Mouse (Mus musculus) layer of hippocampus, adult 8-10 months (tissue): ENCODE data around the gene Atl2. TPM values are rescaled to one million over a fixed set of nuclear protein-coding genes. Genes with fewer than 3 reads are reported as not detected.

Experiments used
- DNase-seq, 2 experiments: peaks; one replicate each; pipeline ENCODE4 v3.0.0; 2022; ENCODE audit warnings: low spot score in 2 of 2
- total RNA-seq, 4 experiments: library from RNA; stranded (reverse); gene quantifications; 2 replicates each; pipeline ENCODE4 v1.2.4; 2022

The Atl2 gene
- total RNA-seq, 4 experiments from 2014 or later = 53.6 to 57.1 (median 55.0) TPM

DNA sequence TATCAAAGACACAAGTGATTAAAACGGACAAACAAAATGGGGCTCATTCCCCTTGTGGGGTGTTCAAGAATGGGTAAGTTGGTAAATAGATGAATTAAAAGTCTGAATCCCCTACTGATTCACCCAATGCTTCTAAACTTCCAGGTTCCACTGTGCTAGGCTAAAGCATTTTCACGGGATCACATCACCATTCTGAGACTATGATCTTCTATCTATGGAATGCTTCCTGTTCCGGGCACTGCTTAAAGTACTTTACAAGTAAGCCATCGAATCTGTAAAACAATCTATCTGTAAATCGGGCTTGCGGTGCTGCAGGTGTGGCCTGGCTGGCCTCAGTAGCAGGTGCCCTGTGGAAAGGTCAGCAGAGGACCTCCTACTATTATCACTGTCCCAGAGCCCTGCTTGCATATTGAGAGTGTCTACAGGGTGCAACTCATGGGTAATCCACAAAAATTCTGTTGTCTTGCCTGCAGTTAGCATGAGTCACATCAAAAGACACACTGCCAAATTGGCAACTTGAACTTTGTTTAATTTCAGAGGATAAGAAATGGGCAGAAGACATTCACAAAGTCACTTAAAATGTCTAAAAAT is 2.3 kb upstream of the Atl2 start:
- DNase-seq = no peak

DNA sequence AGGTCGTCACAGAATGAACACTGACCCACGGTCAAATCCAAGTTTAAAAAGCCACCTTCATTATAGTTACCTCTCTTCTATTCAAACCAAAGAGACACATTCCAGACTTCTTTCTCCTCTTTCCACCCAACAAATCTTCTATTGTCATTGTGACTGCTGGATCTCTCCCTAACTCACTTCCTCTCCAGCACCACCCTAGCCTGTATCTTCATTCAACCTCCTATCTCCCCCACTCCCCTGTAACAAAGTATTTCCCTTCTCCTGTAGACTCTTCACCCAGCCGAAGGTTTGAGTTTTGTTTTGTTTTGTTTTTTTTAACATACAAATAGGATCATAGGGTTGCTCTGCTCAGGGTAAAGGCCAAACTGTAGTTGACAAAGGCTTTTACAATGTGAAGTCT is 1.7 kb upstream of the Atl2 start:
- DNase-seq = no peak

DNA sequence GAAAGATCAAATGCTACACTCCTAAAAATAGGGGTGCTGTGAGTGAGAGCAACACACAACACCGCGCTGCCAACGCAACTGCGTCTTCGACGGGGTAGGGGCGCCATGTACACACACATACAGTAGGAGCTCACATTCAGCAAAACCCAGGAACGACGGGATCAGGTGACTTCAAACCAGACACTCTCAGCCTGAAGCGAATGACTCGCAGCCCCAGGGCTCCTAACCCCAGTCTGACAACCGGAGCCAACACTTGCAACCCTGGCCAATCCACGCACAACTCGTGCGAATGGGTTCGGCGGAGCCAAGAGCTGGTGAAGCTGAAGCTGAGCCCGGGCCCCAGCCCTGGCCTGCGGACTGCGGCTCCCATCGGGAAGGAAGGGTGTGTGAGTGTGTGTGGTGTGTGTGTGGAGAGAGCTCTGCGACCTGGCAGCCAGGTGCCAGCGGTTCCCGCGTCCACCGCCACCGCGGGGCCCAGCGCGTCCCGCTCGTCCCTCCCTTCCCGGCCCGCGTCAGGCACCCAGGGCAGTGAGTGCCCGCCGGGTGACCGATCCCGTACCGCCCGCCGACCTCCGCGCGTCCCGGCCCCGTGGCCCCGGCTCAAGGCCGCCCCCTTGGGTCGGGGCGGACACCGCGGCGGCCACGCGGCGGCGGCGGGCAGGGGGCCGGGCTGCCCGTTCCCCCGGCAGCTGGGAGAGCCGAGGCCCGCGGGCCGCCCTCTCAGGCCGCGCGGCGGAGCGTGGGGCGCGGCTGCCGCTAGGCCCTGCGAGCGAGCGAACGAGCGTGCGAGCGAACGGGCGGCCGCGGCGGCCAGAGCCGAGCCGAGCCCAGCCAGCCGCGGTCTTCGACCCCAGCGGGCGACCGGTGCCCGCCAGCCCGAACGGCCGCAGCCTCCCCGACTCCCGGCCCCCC is 696 bp downstream of the Atl2 start:
- DNase-seq = peak; percentile 51 to 59

DNA sequence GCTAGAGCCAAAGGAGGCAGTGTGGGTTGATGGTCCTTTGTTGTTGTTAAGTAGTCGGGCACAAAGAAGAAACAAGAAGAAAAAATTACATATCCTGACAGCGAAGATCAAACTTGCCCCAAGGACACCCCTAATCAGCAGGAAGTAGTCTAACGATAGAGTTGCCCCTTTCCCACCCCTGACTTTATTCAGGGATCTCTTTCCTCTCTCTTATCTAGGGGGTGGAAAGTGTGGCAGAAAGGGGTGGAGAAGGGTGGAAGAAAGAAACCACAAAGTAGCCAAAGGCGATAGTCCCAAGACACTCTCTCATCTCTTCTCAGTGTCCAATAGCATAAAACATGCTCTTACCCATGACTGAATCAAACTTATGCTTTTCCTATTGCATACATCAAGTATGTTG is 1.9 kb downstream of the Atl2 start:
- DNase-seq = no peak

DNA sequence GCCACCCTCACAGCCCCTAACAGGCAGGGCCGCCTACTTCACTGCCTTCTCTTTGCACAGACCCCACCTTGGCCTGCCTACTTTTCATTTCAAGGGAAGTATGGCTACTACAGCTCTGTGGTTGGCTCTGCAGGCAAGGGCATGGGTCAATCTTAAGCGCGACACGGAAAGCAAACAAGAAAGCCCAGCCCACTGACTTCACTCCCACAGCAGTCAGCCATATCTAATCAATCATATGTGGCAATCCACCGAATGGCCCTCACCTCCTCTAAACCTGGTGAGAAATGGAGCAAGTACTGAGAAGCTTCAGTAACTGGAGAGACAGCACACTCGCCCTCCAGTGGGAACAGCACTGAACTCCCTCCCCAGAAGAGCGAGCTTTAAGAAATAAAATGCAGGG is 4.0 kb downstream of the Atl2 start:
- no peak for DNase-seq

DNA sequence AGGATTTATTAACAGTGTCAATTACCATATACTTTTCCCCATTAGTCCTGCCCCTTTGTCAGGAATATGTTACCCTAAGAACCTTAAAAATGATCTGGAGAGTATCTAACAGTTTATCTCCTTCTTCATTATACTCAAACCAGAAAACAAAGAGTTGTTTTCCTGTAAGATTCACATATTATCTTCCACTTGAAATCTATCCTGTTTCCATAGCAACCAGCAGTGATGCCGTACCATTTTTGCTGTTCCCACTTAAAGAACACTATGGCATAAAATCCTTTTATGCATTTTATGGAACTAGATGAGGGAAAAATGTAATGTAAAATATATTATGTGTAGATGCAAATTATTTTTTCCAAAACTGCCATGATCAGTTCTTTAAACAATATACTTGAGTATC is 8.0 kb downstream of the Atl2 start:
- no peak for DNase-seq

DNA sequence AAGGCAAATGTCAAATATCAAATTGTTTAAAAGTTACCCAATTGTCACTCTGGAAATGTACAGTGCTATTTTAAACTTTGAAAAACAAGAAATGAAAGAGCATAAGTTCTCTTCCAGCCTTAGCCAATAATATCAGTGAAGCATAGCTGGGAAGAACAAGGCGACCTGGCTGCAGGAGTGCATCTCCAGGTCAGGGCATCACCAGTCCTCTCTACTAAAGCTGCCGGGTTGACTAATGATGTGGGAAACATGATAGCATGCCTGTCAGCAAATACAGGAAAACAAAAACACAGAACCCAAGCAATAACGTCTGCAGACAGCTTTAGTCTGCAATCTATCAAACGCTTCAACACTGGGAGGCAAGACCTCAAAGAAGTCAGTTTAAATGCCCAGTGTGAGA is 12.7 kb downstream of the Atl2 start:
- no peak for DNase-seq

DNA sequence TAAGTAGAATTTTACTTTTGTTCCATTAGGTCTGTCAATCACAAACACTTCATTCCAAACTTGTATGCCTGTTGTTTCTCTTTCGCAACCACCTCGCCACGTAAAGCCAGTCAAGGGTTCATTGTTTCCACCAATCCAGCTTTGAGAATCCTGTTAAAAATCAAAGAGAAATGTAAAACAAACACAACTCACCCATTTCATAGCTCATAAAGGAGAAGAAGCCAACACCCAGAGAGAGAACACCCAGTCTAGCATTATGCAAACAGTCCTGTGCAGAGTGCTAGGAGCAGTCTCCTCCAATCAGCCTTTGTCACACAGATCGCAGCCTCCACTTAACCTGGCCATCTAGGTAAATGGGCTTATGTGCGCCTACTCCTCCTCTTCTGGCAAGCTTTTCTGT is 30.9 kb downstream of the Atl2 start:
- DNase-seq = no peak

DNA sequence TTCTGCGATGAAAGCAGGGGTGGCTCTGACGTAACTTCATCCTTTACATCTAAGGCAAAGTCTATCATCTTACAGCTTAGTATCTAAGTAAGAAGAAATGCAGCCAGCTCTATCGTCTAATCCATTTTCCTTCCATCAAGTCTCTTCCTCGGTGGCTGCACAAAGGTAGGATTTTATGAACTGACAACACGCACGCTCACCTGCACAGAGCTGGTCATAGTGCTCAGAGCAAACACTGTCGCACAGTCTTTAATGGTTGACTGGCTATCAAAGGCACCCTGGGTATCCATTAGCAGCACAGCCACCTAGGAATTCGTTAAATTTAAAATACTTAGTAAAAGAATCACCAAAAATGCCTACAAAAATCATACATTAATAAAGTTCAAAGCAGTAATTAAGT is 31.4 kb downstream of the Atl2 start:
- no peak for DNase-seq

DNA sequence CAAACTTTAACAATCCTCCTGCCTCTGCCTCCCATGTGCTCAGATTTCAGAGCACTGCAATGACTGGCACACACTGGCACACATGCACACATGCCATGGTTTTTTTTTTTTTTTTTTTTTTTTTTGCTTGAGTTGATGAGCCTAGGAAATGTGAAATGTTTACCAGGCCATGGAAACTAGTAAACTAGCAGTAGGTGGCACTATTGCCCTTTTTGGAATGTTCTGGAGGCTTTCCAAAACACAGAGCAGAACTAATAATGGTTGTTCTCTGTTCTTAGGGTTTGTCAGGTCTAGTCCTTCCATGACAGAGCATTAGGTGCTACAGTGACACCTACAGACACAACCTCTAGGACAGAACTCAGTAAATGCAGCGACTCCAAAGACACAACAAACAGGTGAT is 33.9 kb downstream of the Atl2 start:
- no peak for DNase-seq

DNA sequence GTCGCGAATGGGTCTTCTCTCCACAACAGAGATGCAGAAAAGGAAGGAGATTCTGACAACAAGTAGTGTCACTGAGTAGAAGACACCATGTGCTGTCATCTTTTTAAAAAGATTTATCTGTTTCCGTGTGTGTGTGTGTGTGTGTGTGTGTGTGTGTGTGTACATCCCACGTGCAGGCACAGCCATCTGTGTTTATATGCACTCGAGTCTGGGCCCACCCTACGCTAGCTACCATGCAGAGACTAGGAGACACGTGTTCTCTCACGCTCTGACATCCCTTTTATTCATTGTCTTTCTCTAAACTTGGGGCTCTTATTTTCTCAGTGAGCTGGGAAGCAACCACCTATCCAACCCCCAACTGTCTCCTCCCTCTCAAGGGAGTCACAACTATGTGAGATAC is 40.4 kb downstream of the Atl2 start:
- peak; percentile 26 to 29 for DNase-seq

DNA sequence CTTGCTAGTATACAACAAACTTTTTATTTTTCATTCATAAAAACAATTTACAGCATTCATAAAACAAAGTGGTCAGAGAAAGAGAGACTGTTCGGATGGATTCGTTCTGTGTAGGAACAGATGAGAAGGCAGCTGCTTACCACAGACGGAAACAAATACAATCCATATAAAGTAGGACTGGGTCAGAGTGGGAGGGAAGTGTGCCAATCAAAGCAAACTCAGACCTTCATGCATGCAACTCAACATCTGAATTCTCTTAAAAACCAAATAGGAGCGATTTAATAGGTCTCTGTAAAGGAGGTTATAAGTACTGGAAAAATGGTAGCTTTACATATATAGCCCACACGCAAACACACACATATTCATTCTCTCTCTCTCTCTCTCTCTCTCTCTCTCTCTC is 47.5 kb downstream of the Atl2 start:
- DNase-seq = no peak

DNA sequence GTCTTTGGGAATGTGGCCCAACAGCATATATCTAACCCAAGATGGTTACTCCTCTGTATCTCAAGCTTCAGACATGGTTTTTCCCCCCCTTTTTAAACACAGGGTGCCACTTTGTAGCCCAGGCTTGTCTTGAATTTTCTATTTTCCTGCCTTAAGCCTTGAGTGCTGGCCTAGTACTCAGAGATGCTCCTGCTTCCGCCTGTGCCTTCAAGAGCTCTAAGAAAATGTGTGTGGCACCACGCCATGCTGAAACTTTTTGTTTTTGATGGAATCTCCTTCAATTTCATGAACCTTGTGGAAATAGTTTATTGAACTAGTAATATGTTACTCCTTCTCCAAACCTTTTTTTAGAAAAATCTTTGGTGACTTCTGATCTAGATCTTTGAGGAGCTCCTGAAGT is 49.7 kb downstream of the Atl2 start:
- no peak for DNase-seq

DNA sequence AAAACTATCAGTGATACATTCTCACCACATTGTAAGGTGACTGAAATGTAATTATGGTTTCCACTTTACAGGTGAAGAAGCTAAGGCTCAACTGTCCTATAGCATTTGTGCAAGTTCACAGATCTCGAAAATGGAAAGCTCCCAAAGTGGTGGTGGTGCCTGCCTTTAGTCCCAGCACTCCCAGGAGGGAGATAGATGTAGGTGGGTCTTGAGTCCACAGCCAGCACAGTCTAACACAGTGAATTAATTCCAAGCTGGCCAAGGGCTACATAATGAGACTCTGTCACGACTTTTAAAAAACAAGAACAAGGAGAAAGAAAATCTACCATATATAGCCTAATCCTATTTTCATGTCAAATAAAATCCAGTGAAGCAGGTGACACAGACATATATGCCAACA is 50.2 kb downstream of the Atl2 start:
- no peak for DNase-seq

DNA sequence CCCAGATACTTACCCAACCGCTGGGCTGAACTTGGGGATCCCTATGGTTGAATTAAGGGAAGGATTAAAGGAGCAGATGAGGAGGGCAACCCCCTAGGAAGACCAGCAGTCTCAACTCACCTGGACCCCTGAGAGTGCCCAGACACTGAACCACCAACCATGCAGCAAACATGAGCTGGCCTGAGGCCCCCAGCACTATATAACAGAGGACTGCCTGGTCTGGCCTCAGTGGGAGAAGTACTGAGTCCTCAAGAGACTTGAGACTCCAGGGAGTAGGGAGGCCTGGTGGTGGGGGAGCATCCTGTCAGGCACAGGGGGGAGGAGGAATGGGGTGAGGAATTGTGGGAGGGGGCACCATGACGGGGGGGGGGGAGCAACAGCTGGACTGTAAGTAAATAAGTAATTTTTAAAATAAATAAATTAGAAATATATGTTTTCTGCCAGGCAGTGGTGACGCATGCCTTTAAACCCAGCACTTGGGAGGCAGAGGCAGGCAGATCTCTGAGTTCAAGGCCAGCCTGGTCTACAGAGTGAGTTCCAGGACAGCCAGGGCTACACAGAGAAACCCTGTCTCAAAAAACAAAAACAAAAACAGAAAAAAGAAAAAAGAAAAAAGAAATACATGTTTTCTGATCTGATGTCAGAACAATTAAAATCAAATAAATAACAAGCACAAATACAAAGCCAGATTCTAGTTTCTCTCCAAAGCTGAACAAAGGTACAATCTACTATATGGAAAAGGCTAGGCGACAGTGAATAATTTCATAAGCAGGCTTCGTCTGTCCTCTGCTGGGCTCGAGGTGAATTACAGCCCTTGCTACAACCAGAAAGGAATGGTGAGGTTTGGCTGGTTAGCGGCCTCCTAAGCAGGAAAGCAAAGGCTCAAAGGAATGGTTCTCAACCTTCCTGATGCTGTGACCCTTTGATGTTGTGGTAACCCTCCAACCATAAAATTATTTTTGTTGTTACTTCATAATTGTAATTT is 55.4 kb downstream of the Atl2 start:
- DNase-seq = peak; percentile 28 to 71

DNA sequence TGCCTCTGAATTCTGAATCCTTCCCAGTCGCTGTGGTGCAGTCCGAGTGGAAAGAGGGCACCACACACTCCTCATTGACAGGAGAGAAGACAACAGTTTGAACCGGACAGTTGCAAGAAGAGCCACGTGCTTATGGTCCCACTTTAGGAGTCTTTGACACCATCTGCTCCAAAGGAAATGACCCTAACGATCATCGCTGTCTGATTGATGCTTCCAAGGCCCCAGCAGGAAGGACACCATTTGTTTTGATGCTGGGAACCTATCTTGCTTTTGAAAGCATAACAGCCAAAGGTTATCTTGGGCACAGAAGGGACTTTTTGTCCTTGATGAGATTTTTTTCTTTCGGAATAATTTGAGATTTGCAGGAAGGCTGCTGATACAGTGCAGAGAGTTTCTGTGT is 58.9 kb downstream of the Atl2 start:
- no peak for DNase-seq

DNA sequence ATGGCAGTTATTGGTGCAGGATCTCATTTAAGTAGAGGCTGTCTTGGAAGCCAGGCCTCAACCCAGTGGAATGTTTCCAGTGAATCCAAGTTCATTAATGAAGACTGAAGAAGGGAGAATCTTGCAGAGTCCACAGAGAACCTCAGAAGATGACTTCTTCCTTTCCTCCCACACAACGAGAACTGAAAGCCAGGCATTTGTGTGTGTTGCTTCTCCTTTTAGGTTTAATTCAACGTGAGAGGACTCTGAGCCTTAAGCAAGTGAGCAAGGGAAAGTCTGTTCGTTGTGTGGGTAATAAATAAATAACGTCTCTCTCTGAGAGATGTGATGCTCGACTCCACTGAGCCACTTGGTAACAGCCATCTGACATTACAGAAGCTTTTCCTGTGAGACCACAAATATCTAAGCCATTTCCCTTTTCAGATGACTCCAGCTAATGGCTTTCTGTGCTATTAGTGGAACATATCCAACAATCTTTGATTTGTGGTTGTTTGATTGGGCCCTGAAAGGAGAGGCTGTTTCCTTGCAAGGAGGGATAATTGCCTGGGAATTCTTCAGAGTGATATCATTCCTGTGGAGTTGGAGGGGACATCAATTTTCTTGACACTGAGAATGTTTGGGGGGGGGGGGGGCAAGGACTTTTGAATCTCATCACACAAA is 60.1 kb downstream of the Atl2 start:
- DNase-seq = no peak

DNA sequence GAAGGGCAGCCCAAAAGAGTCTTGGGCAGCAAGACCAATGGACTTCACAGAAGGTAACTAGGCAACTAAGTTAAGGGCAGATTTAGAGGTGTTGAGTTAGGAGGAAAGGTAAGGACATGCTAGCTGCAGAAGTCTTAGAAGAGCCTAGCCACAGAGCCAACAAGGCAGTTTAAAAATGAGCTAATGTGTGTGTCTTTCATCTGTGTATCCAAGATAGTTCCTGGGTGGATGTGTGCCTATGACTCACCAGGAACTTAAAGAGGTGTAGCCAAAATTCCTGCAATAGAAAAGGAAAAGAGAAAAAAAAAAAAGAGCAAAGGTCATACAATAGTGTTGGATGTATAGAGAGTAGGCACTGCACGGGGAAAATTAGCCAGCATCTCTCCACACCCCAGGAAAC is 63.6 kb downstream of the Atl2 start:
- DNase-seq = no peak

DNA sequence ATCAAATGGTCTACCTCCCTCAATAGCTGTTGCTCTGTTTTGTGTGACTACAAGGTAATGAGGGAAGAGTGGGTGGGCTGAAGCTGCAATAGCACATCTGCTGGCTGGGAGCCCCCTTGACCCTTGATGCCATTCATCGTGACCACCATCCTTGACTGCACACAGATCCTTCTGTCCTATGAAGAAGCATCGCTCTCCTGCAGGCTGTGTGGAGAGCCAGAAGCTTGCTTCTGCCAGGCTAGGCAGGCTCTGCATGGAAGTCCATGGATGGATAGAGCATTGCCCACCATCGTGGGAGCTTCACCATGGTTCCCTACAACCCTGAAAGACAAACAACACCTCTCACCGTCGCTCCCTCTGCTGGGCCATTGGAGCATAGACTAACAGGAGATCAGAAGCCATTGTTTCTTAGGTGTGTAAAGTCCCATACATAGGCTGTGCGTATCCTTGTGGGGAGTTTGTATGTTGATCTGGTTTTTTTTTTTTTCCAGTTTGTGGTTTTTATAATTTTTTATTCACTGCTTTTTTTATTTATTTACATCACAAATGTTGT is 69.4 kb downstream of the Atl2 start:
- no peak for DNase-seq

DNA sequence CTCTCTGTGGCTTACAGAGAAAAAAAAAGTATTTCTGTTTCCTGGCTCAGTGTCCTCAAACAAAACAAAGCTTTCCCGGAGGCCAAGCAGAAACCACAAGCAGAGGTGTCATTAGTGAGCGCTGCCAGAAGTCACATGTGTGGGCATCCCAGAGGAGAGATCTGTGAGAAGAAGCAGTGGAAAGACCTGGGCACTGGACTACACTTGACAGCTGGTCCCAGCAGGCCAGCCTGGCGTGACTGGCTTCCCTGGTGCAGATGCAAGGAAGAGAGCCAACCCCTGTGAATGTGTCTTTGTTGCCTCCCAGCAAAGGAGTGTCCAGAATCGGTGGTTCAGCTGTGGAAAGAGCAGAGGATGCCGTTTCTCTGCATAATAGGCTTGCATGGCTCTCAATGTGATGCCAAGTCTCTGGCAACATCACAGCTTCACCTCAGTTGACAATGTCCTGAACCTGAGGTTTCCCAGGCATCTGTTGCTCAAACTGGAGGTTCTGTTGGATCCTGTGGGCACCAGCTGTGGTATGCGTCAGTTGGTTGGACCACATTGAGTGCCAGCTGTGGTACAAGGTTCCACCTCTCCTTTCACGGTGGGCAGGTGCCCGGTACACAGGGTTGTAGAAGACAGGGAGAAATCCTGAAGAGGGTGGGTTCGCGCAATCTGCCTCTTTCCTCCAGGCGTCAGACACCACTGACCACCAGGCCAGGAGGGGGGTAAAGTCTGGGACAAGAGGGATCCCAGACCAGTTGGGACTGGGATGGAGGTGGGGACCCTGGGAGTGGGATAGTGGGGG is 70.5 kb downstream of the Atl2 start:
- peak; percentile 19 to 23 for DNase-seq
